ENCODE assay signal across 8 mouse cellular contexts in genomic region chrX:159532811-159533462, GRCm38 (mm10). TPM values are rescaled to one million over a fixed set of nuclear protein-coding genes. Genes with fewer than 3 reads are reported as not detected.
DNase-seq lines count a peak whose midpoint lies in the region; ATAC-seq and TF ChIP-seq lines count a peak whose summit lies in the region.

No protein-coding gene starts in this region.

- 13% methylated on average over 44 of the region's 56 CpGs for WGBS in lung, embryonic 14.5 days
- 18% methylated on average over 29 of the region's 56 CpGs for WGBS in forebrain, embryonic 13.5 days
- 16% methylated on average over 51 of the region's 56 CpGs for WGBS in stomach, embryonic 15.5 days

- no peaks in the 10 kb centered on the region for H3K27me3 ChIP-seq in lung, embryonic 14.5 days (ENCODE audit: insufficient read depth, low read length)
- no peaks in the 10 kb centered on the region for H3K27me3 ChIP-seq in forebrain, embryonic 13.5 days
- no peaks in the 10 kb centered on the region for H3K27me3 ChIP-seq in stomach, embryonic 15.5 days (replicated peaks)

- H3K4me3 ChIP-seq in lung, embryonic 14.5 days (ENCODE audit: low read depth, low read length), result peak overlapping the region; percentile 59
- H3K4me3 ChIP-seq in forebrain, embryonic 13.5 days, result peak overlapping the region; percentile 58
- peak overlapping the region; percentile 60 for H3K4me3 ChIP-seq in stomach, embryonic 15.5 days (replicated peaks)

- TF ChIP-seq CTCF in lung, embryonic 14.5 days (IDR thresholded peaks at IDR 0.05; ENCODE audit: low read depth), result no peak

- H3K4me1 ChIP-seq in lung, embryonic 14.5 days (ENCODE audit: insufficient read depth), result no peaks in the 10 kb centered on the region
- H3K4me1 ChIP-seq in forebrain, embryonic 13.5 days, result peaks cover 5% of the 10 kb centered on the region
- H3K4me1 ChIP-seq in stomach, embryonic 15.5 days, result no peaks in the 10 kb centered on the region

- DNase-seq in lung, embryonic 14.5 days, result peak; percentile 32
- no peak for DNase-seq in lung, postnatal 14 days
- DNase-seq in R1 (ENCODE audit: low read depth, low spot score), result peak; percentile 42
- DNase-seq in kidney, adult 8-10 months, result peak; percentile 4 to 20

- ATAC-seq in lung, embryonic 14.5 days (ENCODE audit: insufficient read depth), result peak; percentile 44
- ATAC-seq in forebrain, embryonic 13.5 days, result no peak
- peak; percentile 6; the same call in 1 of the 2 replicates for ATAC-seq in megakaryocyte, adult 5-6 weeks (ENCODE audit: poor library complexity, severe bottlenecking)
- 0 out of 2 replicates have a peak, but pooled peaks have one; percentile 14 for ATAC-seq in stomach, embryonic 15.5 days (ENCODE audit: insufficient read depth, low FRiP score, low read depth)
- ATAC-seq in cerebellum, adult (ENCODE audit: insufficient number of reproducible peaks, low FRiP score, low TSS enrichment), result no peak

- peak overlapping the region; percentile 57 for H3K4me2 ChIP-seq in lung, embryonic 14.5 days
- peak overlapping the region; percentile 56 for H3K4me2 ChIP-seq in forebrain, embryonic 13.5 days
- peak overlapping the region; percentile 52 for H3K4me2 ChIP-seq in stomach, embryonic 15.5 days

- no peaks in the 10 kb centered on the region for H3K9me3 ChIP-seq in lung, embryonic 14.5 days (ENCODE audit: low read depth, low read length)
- no peaks in the 10 kb centered on the region for H3K9me3 ChIP-seq in forebrain, embryonic 13.5 days (replicated peaks)
- no peaks in the 10 kb centered on the region for H3K9me3 ChIP-seq in stomach, embryonic 15.5 days

- H3K9ac ChIP-seq in lung, embryonic 14.5 days, result peak overlapping the region; percentile 62
- H3K9ac ChIP-seq in forebrain, embryonic 13.5 days, result peak overlapping the region; percentile 72
- peak overlapping the region; percentile 23; the same call in 1 of the 2 replicates for H3K9ac ChIP-seq in stomach, embryonic 15.5 days

- H3K36me3 ChIP-seq in lung, embryonic 14.5 days (ENCODE audit: insufficient read depth), result no peaks in the 10 kb centered on the region
- H3K36me3 ChIP-seq in forebrain, embryonic 13.5 days (ENCODE audit: poor library complexity, severe bottlenecking), result no peaks in the 10 kb centered on the region
- H3K36me3 ChIP-seq in stomach, embryonic 15.5 days, result no peaks in the 10 kb centered on the region

- peak overlapping the region; percentile 79 for H3K27ac ChIP-seq in lung, embryonic 14.5 days (ENCODE audit: low read depth)
- peak overlapping the region; percentile 81 for H3K27ac ChIP-seq in forebrain, embryonic 13.5 days
- peak overlapping the region; percentile 80 for H3K27ac ChIP-seq in stomach, embryonic 15.5 days

RNA-seq across cellular contexts. Expression of gene Bclaf3, which starts 6.4 kb away (rescaled TPM):
- polyA plus RNA-seq in lung, embryonic 14.5 days (2014; fragmentation: Nextera tagmentation; extraction: Ambion mirVana), result 23.4 and 25.4 TPM in 2 replicates
- 32.4 and 34.7 TPM in 2 replicates for polyA plus RNA-seq in forebrain, embryonic 13.5 days (2015; fragmentation: Nextera tagmentation; extraction: Ambion mirVana)
- 21.5 and 22.6 TPM in 2 replicates for total RNA-seq in megakaryocyte, adult 5-6 weeks (2015)
- total RNA-seq in megakaryocyte, adult 5-6 weeks (2017), result 17.1 and 22.5 TPM in 2 replicates
- polyA plus RNA-seq in stomach, embryonic 15.5 days (2015; fragmentation: Nextera tagmentation; extraction: Ambion mirVana), result 16.8 and 18.7 TPM in 2 replicates

Comparison
In these comparisons a context has a peak if more than half of its experiments do, and no peak if none do; other contexts are left out.
1. ATAC-seq: peak in lung, embryonic 14.5 days (single experiment), megakaryocyte, adult 5-6 weeks (single experiment) and stomach, embryonic 15.5 days (single experiment); none in forebrain, embryonic 13.5 days (single experiment) and cerebellum, adult (single experiment).
2. Peak in every context shown above with its lines, with median percentiles within 50 percentile points of each other: H3K27ac ChIP-seq, H3K4me2 ChIP-seq, H3K4me3 ChIP-seq and H3K9ac ChIP-seq.